Mouse (Mus musculus) limb, embryonic 12.5 days (tissue): ENCODE data around the gene Ccdc57. TPM values are rescaled to one million over a fixed set of nuclear protein-coding genes. Genes with fewer than 3 reads are reported as not detected.

Experiments
- ATAC-seq: fragments of 200-750 bp; cut with Nextera tagmentation; 2 replicates; pipeline ENCODE4 v1.8.0; 2017; ENCODE audit warnings: low read depth, moderate TSS enrichment; ENCODE audit not compliant: insufficient number of reproducible peaks, insufficient read depth, low FRiP score, low TSS enrichment
- H3K27ac ChIP-seq: fragments of 300-500 bp; sonication (generic); 2 replicates; pipeline ENCODE4 v1.5.1; 2016; ENCODE audit warnings: mild to moderate bottlenecking, moderate library complexity
- H3K27me3 ChIP-seq: fragments of 300-500 bp; sonication (generic); 2 replicates; pipeline ENCODE4 v1.6.1; 2016; ENCODE audit warnings: mild to moderate bottlenecking, moderate library complexity
- H3K36me3 ChIP-seq: fragments of 300-500 bp; sonication (generic); 2 replicates; pipeline ENCODE4 v1.6.1; 2016; ENCODE audit warnings: mild to moderate bottlenecking, moderate library complexity
- H3K4me1 ChIP-seq: fragments of 300-500 bp; sonication (generic); replicated peaks from 2 replicates; pipeline ENCODE4 v1.6.1; 2016
- H3K4me2 ChIP-seq: fragments of 300-500 bp; sonication (generic); 2 replicates; pipeline ENCODE4 v1.6.1; 2016; ENCODE audit warnings: mild to moderate bottlenecking, moderate library complexity
- H3K4me3 ChIP-seq: fragments of 300-500 bp; sonication (generic); replicated peaks from 2 replicates; pipeline ENCODE4 v1.5.1; 2016; ENCODE audit warnings: mild to moderate bottlenecking
- H3K9ac ChIP-seq: fragments of 300-500 bp; sonication (generic); replicated peaks from 2 replicates; pipeline ENCODE4 v1.6.1; 2016; ENCODE audit warnings: mild to moderate bottlenecking, moderate library complexity
- H3K9me3 ChIP-seq: fragments of 300-500 bp; sonication (generic); 2 replicates; pipeline ENCODE4 v1.6.1; 2016; ENCODE audit warnings: mild to moderate bottlenecking, moderate library complexity
- WGBS: fragments of 180-500 bp; shearing (Covaris S2); methylation state at CpG from one replicate; pipeline ENCODE4 v1.1.7; 2016; 5-methylcytosine and 5-hydroxymethylcytosine counted together
- polyA plus RNA-seq: library from polyadenylated mRNA; unstranded; fragments of >200 nt; fragmentation: Nextera tagmentation; extraction: Ambion mirVana; gene quantifications from 2 replicates; pipeline ENCODE4 v1.2.1, GENCODE M21; 2016

The Ccdc57 gene
- polyA plus RNA-seq, 1 experiment from 2014 or later: 7.2 TPM

DNA sequence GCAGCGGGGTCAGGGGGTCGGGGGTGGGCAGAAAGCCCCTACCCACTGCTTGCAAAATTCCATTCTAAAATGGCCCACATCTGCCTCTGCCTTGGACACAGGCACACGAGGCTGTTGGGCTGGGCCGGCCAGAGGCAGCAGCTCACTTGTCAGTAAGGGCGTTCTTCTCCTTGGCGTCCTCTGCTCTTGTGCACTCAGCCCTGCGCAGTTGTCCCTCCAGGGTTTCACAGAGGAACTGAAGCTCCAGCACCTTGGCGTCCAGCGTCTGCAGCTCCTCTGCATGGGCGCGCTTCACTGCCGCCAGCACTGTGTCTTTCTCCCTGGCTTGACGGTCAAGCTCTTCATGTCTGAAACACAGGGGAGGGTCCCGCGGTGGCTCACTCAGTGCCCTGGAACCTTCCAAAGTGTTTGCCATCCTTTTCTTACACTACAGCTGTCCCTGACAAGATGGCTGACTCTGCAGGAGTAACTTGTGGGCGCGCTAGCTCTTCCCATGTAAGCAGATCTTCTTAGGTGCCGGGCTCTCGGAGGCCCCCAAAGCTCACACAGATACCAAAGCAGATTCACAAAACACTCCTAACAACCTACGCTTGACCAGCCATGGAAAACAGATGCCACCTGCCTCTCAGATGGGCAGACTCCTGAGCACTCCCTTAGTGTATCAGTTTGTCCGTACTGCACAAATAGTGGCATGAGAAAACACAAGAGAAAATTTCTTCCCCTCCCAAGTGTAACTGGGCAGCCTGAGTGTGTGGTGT, 30.8 kb downstream of the Ccdc57 start:
- 87% methylated on average over 21 of the region's 21 CpGs for WGBS
- no peak overlapping the region for H3K4me2 ChIP-seq
- H3K9ac ChIP-seq: no peak overlapping the region
- peaks cover 28% of the 10 kb centered on the region for H3K36me3 ChIP-seq
- no peaks in the 10 kb centered on the region for H3K27me3 ChIP-seq
- ATAC-seq: no peak
- no peaks in the 10 kb centered on the region for H3K4me1 ChIP-seq
- H3K9me3 ChIP-seq: no peaks in the 10 kb centered on the region
- no peak overlapping the region for H3K27ac ChIP-seq
- no peak overlapping the region for H3K4me3 ChIP-seq

DNA sequence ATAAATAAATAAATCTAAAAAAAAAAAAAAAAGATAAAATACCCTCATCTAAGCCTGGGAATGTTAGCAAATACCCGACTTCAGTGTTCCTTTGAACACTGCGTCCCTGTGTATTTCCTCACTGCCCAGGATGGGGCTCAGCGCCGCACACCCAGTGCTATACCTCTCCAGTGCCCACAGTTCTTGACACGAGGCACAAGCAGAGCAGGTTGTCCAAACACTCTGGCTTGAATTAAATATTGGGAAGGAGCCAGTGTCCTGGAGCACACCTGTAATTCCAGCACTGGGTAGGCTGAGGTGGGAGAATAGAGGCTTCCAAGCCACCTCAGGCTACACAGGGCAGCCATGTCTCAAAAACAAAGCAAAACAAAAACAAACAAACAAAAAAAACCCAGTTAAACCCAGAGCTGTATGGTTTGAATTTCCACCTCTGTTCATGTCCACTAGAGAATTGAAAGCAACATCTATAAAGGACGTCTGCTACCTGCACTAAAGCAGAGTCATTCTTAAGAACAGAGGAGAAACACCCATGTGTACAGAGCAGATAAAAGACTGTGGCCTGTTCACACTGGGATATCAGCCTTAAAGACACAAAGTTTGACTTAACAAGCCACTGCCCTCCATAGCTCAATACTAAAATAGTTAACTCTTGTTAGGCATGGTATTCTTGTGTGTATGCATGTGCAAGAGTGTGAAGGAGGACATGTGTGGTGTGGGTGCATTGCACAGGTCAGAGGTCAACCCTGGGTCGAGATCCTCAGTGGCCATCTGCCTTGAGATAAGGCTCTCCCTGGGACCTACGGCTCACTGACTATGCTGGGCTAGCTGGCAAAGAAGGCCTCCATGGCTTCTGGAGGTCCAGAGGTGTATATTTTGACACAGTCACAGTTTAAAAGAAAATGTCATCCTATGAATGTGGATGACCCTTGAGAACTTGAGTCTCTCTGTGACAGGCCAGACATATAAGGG, 32.1 kb downstream of the Ccdc57 start:
- no peak overlapping the region for H3K4me3 ChIP-seq
- WGBS: 90% methylated on average over 8 of the region's 8 CpGs
- ATAC-seq: no peak
- no peaks in the 10 kb centered on the region for H3K9me3 ChIP-seq
- H3K27me3 ChIP-seq: no peaks in the 10 kb centered on the region
- H3K4me2 ChIP-seq: no peak overlapping the region
- no peak overlapping the region for H3K27ac ChIP-seq
- H3K4me1 ChIP-seq: no peaks in the 10 kb centered on the region
- peaks cover 40% of the 10 kb centered on the region for H3K36me3 ChIP-seq
- no peak overlapping the region for H3K9ac ChIP-seq

DNA sequence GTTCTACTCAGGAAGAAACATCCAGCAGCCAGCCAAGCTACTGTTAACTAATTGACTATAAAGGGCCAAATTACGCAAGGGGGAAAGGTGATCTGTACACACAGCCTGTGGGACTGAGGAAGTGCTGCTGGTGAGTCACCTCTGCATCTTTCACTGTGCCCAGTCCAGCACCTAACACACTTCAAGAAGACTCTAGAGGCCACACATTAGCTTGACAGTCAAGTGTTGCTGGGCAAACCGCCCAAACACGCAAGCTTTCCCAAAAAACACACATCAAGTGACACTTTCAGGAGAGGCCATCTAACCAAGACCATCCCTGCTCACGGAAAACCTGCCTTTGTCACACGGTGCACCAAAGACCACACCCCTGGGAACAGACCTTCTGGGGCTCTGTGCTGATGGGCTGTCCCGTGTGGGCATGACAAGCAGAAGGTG, 34.5 kb downstream of the Ccdc57 start:
- WGBS: 86% methylated on average over 6 of the region's 6 CpGs
- no peak for ATAC-seq
- no peak overlapping the region for H3K4me3 ChIP-seq
- H3K4me1 ChIP-seq: no peaks in the 10 kb centered on the region
- H3K4me2 ChIP-seq: no peak overlapping the region
- no peaks in the 10 kb centered on the region for H3K9me3 ChIP-seq
- H3K27ac ChIP-seq: no peak overlapping the region
- H3K27me3 ChIP-seq: no peaks in the 10 kb centered on the region
- peaks cover 56% of the 10 kb centered on the region for H3K36me3 ChIP-seq
- no peak overlapping the region for H3K9ac ChIP-seq

DNA sequence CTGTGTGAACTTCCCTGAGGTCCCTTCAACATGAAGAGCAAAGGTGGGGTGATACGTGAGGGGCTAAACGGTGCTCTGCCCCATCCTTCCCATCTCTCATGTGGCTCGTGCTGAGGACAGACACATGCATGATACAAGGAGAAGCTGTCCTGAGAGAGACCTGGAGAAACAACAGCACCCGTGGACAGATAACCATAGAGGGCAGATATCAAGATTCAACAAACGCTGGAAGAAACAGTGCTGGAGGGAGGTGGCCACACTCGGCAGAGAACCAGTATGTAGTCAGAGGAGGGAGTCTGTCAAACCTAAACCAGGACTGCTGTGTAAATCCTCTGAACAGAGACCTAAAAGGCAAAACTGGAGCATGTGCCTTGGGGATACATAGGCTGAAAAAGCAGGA, 37.2 kb downstream of the Ccdc57 start:
- H3K4me3 ChIP-seq: no peak overlapping the region
- H3K4me1 ChIP-seq: no peaks in the 10 kb centered on the region
- no peak overlapping the region for H3K27ac ChIP-seq
- H3K4me2 ChIP-seq: no peak overlapping the region
- no peaks in the 10 kb centered on the region for H3K9me3 ChIP-seq
- H3K36me3 ChIP-seq: peaks cover 58% of the 10 kb centered on the region
- no peaks in the 10 kb centered on the region for H3K27me3 ChIP-seq
- ATAC-seq: no peak
- WGBS: 91% methylated on average over 6 of the region's 6 CpGs
- H3K9ac ChIP-seq: no peak overlapping the region

DNA sequence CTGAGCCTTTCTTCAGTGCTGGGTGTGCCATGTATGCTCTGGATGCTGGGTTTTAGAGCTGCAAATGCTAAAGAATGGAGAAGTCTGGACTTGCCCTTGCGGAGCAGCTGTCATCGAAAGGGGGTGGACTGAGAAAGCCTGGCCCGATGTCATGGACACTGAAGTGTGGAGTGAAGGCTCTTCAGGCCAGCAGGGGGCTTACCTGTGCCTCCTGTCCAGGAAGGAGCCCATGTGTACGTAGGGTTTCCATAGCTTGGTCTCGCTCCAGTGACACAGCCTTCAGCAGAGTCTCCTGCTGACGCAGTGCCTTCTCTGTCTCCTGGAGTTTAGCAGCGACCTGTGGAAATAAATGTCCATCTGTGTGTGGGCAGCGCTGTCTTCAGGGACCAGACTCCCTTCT, 38.3 kb downstream of the Ccdc57 start:
- Histone ChIP-seq H3K4me2 (no peak overlapping the region), H3K9ac (no peak overlapping the region), H3K27ac (no peak overlapping the region), H3K4me1 (no peaks in the 10 kb centered on the region), H3K36me3 (peaks cover 69% of the 10 kb centered on the region), H3K27me3 (no peaks in the 10 kb centered on the region), H3K9me3 (no peaks in the 10 kb centered on the region), H3K4me3 (no peak overlapping the region)
- 89% methylated on average over 8 of the region's 8 CpGs for WGBS
- no peak for ATAC-seq

DNA sequence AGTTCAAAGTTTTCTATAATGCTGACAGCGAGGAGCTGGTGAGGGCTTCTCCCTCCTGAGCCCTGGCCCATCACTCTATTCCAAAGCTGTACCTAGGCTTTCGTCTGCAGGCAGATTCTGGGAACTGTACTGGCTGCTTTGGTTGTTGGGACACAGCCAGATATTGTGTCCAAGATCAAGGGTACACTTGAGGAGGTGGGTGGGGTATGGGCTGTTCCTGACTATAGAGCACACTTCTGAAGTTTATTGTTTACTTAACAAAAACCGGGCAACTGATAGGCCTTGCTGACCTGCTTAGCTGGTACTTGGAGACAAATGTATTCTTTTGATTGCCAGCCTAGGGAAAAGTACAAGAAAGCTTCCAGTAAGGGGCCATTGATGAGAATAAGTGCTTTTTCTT, 43.5 kb downstream of the Ccdc57 start:
- Histone ChIP-seq H3K27me3 (no peaks in the 10 kb centered on the region), H3K36me3 (peaks cover 81% of the 10 kb centered on the region), H3K27ac (no peak overlapping the region), H3K9me3 (peaks cover 6% of the 10 kb centered on the region; the same call in 1 of the 2 replicates), H3K4me1 (no peaks in the 10 kb centered on the region), H3K9ac (no peak overlapping the region), H3K4me2 (no peak overlapping the region), H3K4me3 (no peak overlapping the region)
- ATAC-seq: no peak
- WGBS: 87% methylated on average over 3 of the region's 3 CpGs

DNA sequence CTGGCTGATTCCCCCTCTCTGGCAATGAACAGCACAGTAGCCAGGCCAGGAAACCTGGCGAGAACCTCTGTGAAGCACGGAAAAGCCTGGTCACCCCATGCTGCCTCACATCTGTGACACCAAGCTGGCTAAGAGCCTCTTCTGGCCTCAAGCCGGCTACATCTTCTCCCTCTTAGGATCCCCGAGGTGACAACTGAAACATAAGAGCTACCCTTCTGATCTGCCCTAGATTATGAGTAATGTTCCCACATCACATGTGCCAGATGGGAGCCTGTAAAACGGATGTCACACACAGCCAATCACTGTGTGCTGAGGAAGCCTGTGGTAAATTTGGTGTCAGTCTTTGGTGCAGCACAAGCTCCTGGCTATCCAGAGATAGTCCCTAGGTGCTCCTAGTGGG, 44.0 kb downstream of the Ccdc57 start:
- Histone ChIP-seq H3K4me3 (no peak overlapping the region), H3K27ac (no peak overlapping the region), H3K4me2 (no peak overlapping the region), H3K9me3 (peaks cover 6% of the 10 kb centered on the region; the same call in 1 of the 2 replicates), H3K27me3 (no peaks in the 10 kb centered on the region), H3K9ac (no peak overlapping the region), H3K4me1 (no peaks in the 10 kb centered on the region), H3K36me3 (peaks cover 81% of the 10 kb centered on the region)
- 90% methylated on average over 5 of the region's 5 CpGs for WGBS
- ATAC-seq: no peak

DNA sequence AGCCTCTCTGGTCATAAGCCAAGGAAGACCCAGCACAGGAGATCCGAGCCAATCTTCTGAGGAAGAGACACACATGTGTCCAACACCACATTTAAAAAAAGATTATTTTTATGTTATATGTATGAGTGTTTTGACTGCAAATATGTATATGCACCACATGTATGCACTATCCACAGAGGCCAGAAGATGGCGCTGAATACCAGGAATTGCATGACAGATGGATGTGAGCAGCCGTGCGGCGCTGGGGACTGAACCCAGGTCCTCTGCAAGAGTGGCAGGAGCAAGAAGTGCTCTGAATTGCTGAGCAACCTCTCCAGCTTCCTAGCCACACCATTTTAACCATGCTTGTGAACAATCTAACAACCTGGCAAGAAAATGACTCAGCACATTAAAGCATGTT, 45.2 kb downstream of the Ccdc57 start:
- Histone ChIP-seq H3K4me2 (no peak overlapping the region), H3K4me1 (no peaks in the 10 kb centered on the region), H3K36me3 (peaks cover 76% of the 10 kb centered on the region), H3K9me3 (peaks cover 6% of the 10 kb centered on the region; the same call in 1 of the 2 replicates), H3K4me3 (no peak overlapping the region), H3K27me3 (no peaks in the 10 kb centered on the region), H3K27ac (no peak overlapping the region), H3K9ac (no peak overlapping the region)
- no peak for ATAC-seq
- WGBS: 89% methylated on average over 5 of the region's 5 CpGs

DNA sequence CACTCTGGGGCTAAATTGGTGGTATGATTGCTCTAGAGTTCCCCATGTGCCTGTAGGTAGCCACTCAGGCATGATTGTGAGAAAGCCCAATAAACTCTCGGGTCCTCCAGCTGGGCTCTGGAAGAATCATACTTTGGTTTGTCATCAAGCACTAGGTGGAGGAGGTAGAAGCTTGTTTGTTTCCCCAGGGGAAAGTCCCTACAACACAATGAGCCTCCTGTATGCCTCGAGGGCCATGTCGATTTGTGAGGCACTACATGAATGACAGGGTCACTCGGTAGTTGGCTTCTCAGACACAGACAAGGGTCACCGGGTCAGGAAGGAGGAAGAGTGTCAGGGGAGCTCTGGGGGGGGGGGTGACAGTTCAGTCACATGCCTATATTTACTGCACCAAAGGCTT, 46.2 kb downstream of the Ccdc57 start:
- ATAC-seq: no peak
- Histone ChIP-seq H3K27me3 (no peaks in the 10 kb centered on the region), H3K4me1 (no peaks in the 10 kb centered on the region), H3K36me3 (peaks cover 75% of the 10 kb centered on the region), H3K9me3 (peaks cover 6% of the 10 kb centered on the region; the same call in 1 of the 2 replicates), H3K4me3 (no peak overlapping the region), H3K9ac (no peak overlapping the region), H3K4me2 (no peak overlapping the region), H3K27ac (no peak overlapping the region)
- WGBS: 79% methylated on average over 5 of the region's 5 CpGs

DNA sequence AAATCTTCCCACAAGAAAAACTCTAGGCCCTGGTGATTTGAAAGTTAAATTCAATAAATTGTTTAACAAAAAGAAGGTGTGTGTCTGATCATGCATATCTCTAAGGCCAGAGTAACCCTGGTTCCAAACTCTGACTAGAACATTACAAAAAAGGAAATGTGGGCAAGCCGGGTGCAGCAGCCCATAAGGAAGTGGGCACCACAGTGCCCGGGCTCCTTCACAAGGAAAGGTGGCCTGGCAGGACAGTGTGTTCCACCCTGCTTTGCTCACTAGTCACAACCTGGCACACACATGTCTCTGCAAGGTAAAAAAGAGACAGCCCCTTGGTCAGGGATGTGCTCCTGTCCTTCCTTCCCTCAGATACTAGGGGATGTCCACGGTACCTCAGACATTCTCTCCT, 49.1 kb downstream of the Ccdc57 start:
- H3K36me3 ChIP-seq: peaks cover 78% of the 10 kb centered on the region
- no peaks in the 10 kb centered on the region for H3K27me3 ChIP-seq
- 88% methylated on average over 3 of the region's 3 CpGs for WGBS
- no peak overlapping the region for H3K4me2 ChIP-seq
- no peak for ATAC-seq
- H3K9me3 ChIP-seq: peaks cover 6% of the 10 kb centered on the region; the same call in 1 of the 2 replicates
- no peaks in the 10 kb centered on the region for H3K4me1 ChIP-seq
- H3K4me3 ChIP-seq: no peak overlapping the region
- H3K9ac ChIP-seq: no peak overlapping the region
- H3K27ac ChIP-seq: no peak overlapping the region

DNA sequence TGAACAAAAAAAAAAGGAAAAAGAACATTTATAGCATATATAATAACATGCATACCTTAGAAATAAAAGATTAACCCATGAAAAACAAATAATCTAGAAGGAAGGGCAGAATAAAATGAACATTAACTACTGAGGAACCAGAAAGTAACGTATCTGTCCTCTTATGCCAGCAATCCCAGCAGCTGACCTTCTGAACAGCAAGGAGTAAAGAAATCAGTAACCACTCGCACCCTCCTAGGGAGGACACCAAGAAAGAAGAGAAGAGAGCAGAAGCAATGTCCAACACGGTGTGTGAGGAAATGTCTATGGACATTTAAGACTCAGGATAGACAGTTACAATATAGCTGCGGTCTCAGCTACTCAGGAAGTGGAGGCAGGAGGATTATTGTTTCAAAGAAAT, 49.7 kb downstream of the Ccdc57 start:
- peaks cover 78% of the 10 kb centered on the region for H3K36me3 ChIP-seq
- whole genome bisulfite sequencing: 83% methylated on average over 4 of the region's 4 CpGs
- H3K4me3 ChIP-seq: no peak overlapping the region
- ATAC-seq: no peak
- H3K27me3 ChIP-seq: no peaks in the 10 kb centered on the region
- H3K9me3 ChIP-seq: peaks cover 5% of the 10 kb centered on the region; the same call in 1 of the 2 replicates
- H3K27ac ChIP-seq: no peak overlapping the region
- H3K9ac ChIP-seq: no peak overlapping the region
- no peak overlapping the region for H3K4me2 ChIP-seq
- no peaks in the 10 kb centered on the region for H3K4me1 ChIP-seq
